Mouse (Mus musculus) left cerebral cortex, postnatal 36 days (tissue): ENCODE measurements around the gene Ccdc113. TPM values are rescaled to one million over a fixed set of nuclear protein-coding genes. Genes with fewer than 3 reads are reported as not detected.
"Not testable (repeated sequence)": the region's sequence is repeated elsewhere in the genome, so short reads cannot be mapped to it uniquely, and the experiment has no call there.

Experiments used
- DNase-seq, 2 experiments: peaks; one replicate each; pipeline ENCODE4 v3.0.0; 2021 to 2022; ENCODE audit warnings: low spot score in 2 of 2, mixed read lengths in 1 of 2
- intact Hi-C: fragments of 180-260 bp; cut with DNase I; formaldehyde crosslinking; loops from one replicate; pipeline ENCODE4 v1.15.1; 2025
- total RNA-seq, 2 experiments: library from RNA; stranded (reverse); gene quantifications; 2 replicates each; pipeline ENCODE4 v1.2.3; 2021

The Ccdc113 gene
- total RNA-seq, 2 experiments from 2014 or later = 1.3 to 3.0 TPM

GRCm38 (mm10) chr8:95593439-95594393 lies 59.8 kb downstream of the Ccdc113 start:
- intact Hi-C loops = no loop called here
- DNase-seq = no peak

- intact Hi-C loops = no loop called here
- no peak for DNase-seq
Observed at GRCm38 (mm10) chr8:95595131-95595530, 61.2 kb downstream of the Ccdc113 start.

DNA sequence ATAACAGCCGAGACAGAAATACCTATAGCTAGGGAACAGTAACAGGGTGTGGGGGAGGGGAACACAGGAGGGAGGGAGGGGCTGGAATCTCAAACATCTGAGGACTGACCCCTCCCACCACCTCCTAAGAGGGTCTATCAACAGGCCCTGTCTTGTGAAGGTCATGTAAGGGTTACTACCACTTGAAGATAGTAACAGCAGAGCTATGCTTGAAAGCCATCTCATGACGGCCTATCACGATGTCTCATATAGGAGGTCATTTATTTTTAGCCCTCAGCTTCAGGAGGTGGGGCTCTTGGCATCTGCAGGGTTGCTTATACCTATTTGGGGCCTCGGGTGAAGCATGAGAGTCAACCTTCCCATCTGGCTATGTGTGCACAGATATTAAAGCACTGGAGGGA lies 63.0 kb downstream of the Ccdc113 start:
- DNase-seq = no peak
- intact Hi-C loops = no loop called here

- intact Hi-C loops = no loop called here
Observed at GRCm38 (mm10) chr8:95599861-95600260, 66.0 kb downstream of the Ccdc113 start.

GRCm38 (mm10) chr8:95601306-95601705 lies 67.4 kb downstream of the Ccdc113 start:
- intact Hi-C loops = no loop called here

More at GRCm38 (mm10) chr8:95599861-95600260, 66.0 kb downstream of the Ccdc113 start:
- DNase-seq = peak; percentile 61 to 71

DNA sequence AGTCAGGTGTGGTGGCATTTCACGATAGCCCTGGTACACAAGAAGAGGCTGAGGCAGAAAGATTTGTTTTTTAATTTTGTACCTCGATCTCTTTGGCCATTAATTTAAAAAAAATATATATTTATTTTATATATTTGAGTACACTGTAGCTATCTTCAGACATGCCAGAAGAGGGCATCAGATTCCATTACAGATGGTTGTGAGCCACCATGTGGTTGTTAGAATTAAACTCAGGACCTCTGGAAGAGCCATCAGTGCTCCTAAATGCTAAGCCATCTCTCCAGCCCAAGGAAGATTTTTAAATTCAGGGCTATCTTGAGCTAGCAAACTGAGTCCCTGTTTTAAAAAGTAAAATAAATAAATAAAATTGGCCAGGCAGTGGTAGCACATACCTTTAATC lies 68.3 kb downstream of the Ccdc113 start:
- intact Hi-C loops = no loop called here

More at GRCm38 (mm10) chr8:95601306-95601705, 67.4 kb downstream of the Ccdc113 start:
- no peak for DNase-seq

GRCm38 (mm10) chr8:95606509-95606908 lies 72.6 kb downstream of the Ccdc113 start:
- intact Hi-C loops = loop anchor here (1.0 kb wide), 1 partner anchor 91 kb away; no protein-coding TSS in a partner anchor
- not testable (repeated sequence) for DNase-seq

More for the DNA sequence above, 68.3 kb downstream of the Ccdc113 start:
- DNase-seq = no peak

DNA sequence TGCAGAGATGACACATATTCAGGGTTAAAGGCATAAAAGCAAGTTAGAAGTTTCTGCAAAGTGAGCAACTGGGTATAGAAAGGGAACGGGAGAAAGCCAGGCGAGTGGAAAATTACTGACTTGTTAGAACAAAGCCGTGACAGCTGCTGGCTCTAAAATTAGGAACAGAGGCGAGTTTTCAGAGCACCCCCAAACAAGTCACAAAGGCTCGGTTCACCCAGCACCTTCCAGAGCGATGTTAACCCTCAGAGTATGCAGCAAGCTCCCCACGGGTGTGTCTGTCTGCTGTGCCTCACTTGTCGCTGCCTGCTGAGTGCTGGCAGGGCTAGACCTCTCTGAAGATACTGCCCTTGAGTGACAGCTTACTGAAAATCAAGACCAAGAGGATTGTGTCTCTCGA lies 73.3 kb downstream of the Ccdc113 start:
- intact Hi-C loops = no loop called here
- DNase-seq = peak in 1 of 2 experiments; percentile 32

Other genes with a start within 250 kb of the Ccdc113 start
- under 1 TPM; 0.23 to 0.30 TPM for gene Cngb1, start 227.5 kb upstream of the Ccdc113 start, total RNA-seq
- gene Tepp, start 223.5 kb upstream of the Ccdc113 start, total RNA-seq = not detected
- 10 to 100 TPM; 15.6 to 16.3 TPM for gene Zfp319, start 202.1 kb upstream of the Ccdc113 start, total RNA-seq
- gene Usb1, start 201.8 kb upstream of the Ccdc113 start, total RNA-seq = 10 to 100 TPM; 12.0 to 13.6 TPM
- 10 to 100 TPM; 18.9 to 19.6 TPM for gene Mmp15, start 181.8 kb upstream of the Ccdc113 start, total RNA-seq
- gene Cfap20, start 99.2 kb upstream of the Ccdc113 start, total RNA-seq = 10 to 100 TPM; 49.3 to 66.1 TPM
- gene Csnk2a2, start 44.0 kb upstream of the Ccdc113 start, total RNA-seq = 10 to 100 TPM; 77.7 to 90.3 TPM
- gene Prss54, start 42.3 kb downstream of the Ccdc113 start, total RNA-seq = under 1 TPM in 1 of 2 experiments, not detected in 1; 0.27 TPM
- gene Gins3, start 99.4 kb downstream of the Ccdc113 start, total RNA-seq = 1 to 10 TPM; 2.5 to 2.7 TPM
- 1,000 to 10,000 TPM; 1,722 to 1,837 TPM for gene Ndrg4, start 142.9 kb downstream of the Ccdc113 start, total RNA-seq
- 10 to 100 TPM; 16.5 to 19.7 TPM for gene Setd6, start 181.8 kb downstream of the Ccdc113 start, total RNA-seq